Mouse (Mus musculus): ENCODE results near the gene Krt20. TPM values are rescaled to one million over a fixed set of nuclear protein-coding genes. Genes with fewer than 3 reads are reported as not detected.

The Krt20 gene
- polyA plus RNA-seq, 1 experiment from 2014 or later = 0.22 TPM

Other genes with a start within 250 kb of the Krt20 start
- gene Smarce1, start 207.1 kb downstream of the Krt20 start, polyA plus RNA-seq (2015; fragmentation: Nextera tagmentation; extraction: Ambion mirVana) = 344 and 354 TPM in 2 replicates
- gene Krt222, start 194.1 kb downstream of the Krt20 start, polyA plus RNA-seq (2015; fragmentation: Nextera tagmentation; extraction: Ambion mirVana) = 3.9 and 4.1 TPM in 2 replicates
- 0.09 TPM in 1 of 2 replicates, not detected in the other for gene Krt24, start 152.9 kb downstream of the Krt20 start, polyA plus RNA-seq (2015; fragmentation: Nextera tagmentation; extraction: Ambion mirVana)
- gene Krt25, start 115.2 kb downstream of the Krt20 start, polyA plus RNA-seq (2015; fragmentation: Nextera tagmentation; extraction: Ambion mirVana) = 0.19 and 0.35 TPM in 2 replicates
- 0.13 and 0.21 TPM in 2 replicates for gene Krt26, start 100.2 kb downstream of the Krt20 start, polyA plus RNA-seq (2015; fragmentation: Nextera tagmentation; extraction: Ambion mirVana)
- gene Krt27, start 87.0 kb downstream of the Krt20 start, polyA plus RNA-seq (2015; fragmentation: Nextera tagmentation; extraction: Ambion mirVana) = not detected in 2 replicates
- gene Krt28, start 63.2 kb downstream of the Krt20 start, polyA plus RNA-seq (2015; fragmentation: Nextera tagmentation; extraction: Ambion mirVana) = 0.43 and 0.47 TPM in 2 replicates
- gene Krt10, start 48.8 kb downstream of the Krt20 start, polyA plus RNA-seq (2015; fragmentation: Nextera tagmentation; extraction: Ambion mirVana) = 32.7 and 41.6 TPM in 2 replicates
- gene Krt12, start 15.9 kb downstream of the Krt20 start, polyA plus RNA-seq (2015; fragmentation: Nextera tagmentation; extraction: Ambion mirVana) = 0.13 TPM in 1 of 2 replicates, not detected in the other
- 0.10 and 0.17 TPM in 2 replicates for gene Krt23, start 55.0 kb upstream of the Krt20 start, polyA plus RNA-seq (2015; fragmentation: Nextera tagmentation; extraction: Ambion mirVana)
- gene Krt39, start 83.2 kb upstream of the Krt20 start, polyA plus RNA-seq (2015; fragmentation: Nextera tagmentation; extraction: Ambion mirVana) = not detected in 2 replicates
- not detected in 2 replicates for gene Krt40, start 105.0 kb upstream of the Krt20 start, polyA plus RNA-seq (2015; fragmentation: Nextera tagmentation; extraction: Ambion mirVana)
- gene Krtap3-3, start 112.7 kb upstream of the Krt20 start, polyA plus RNA-seq (2015; fragmentation: Nextera tagmentation; extraction: Ambion mirVana) = not detected in 2 replicates
- not detected in 2 replicates for gene Krtap3-2, start 118.7 kb upstream of the Krt20 start, polyA plus RNA-seq (2015; fragmentation: Nextera tagmentation; extraction: Ambion mirVana)
- gene Gm11939, start 121.3 kb upstream of the Krt20 start, polyA plus RNA-seq (2015; fragmentation: Nextera tagmentation; extraction: Ambion mirVana) = not detected in 2 replicates
- gene Krtap3-1, start 128.5 kb upstream of the Krt20 start, polyA plus RNA-seq (2015; fragmentation: Nextera tagmentation; extraction: Ambion mirVana) = not detected in 2 replicates
- gene Krtap1-5, start 142.9 kb upstream of the Krt20 start, polyA plus RNA-seq (2015; fragmentation: Nextera tagmentation; extraction: Ambion mirVana) = not detected in 2 replicates
- not detected in 2 replicates for gene Krtap1-4, start 145.5 kb upstream of the Krt20 start, polyA plus RNA-seq (2015; fragmentation: Nextera tagmentation; extraction: Ambion mirVana)
- not detected in 2 replicates for gene Krtap1-3, start 153.2 kb upstream of the Krt20 start, polyA plus RNA-seq (2015; fragmentation: Nextera tagmentation; extraction: Ambion mirVana)
- gene Krtap9-3, start 160.0 kb upstream of the Krt20 start, polyA plus RNA-seq (2015; fragmentation: Nextera tagmentation; extraction: Ambion mirVana) = not detected in 2 replicates
- not detected in 2 replicates for gene Gm11938, start 165.2 kb upstream of the Krt20 start, polyA plus RNA-seq (2015; fragmentation: Nextera tagmentation; extraction: Ambion mirVana)
- not detected in 2 replicates for gene Gm11937, start 172.0 kb upstream of the Krt20 start, polyA plus RNA-seq (2015; fragmentation: Nextera tagmentation; extraction: Ambion mirVana)
- not detected in 2 replicates for gene Krtap2-4, start 176.7 kb upstream of the Krt20 start, polyA plus RNA-seq (2015; fragmentation: Nextera tagmentation; extraction: Ambion mirVana)
- gene Gm11562, start 182.3 kb upstream of the Krt20 start, polyA plus RNA-seq (2015; fragmentation: Nextera tagmentation; extraction: Ambion mirVana) = not detected in 2 replicates
- gene Krtap4-1, start 190.1 kb upstream of the Krt20 start, polyA plus RNA-seq (2015; fragmentation: Nextera tagmentation; extraction: Ambion mirVana) = not detected in 2 replicates
- gene Krtap4-2, start 196.9 kb upstream of the Krt20 start, polyA plus RNA-seq (2015; fragmentation: Nextera tagmentation; extraction: Ambion mirVana) = not detected in 2 replicates
- not detected in 2 replicates for gene Krtap4-7, start 205.9 kb upstream of the Krt20 start, polyA plus RNA-seq (2015; fragmentation: Nextera tagmentation; extraction: Ambion mirVana)
- not detected in 2 replicates for gene Gm11555, start 212.1 kb upstream of the Krt20 start, polyA plus RNA-seq (2015; fragmentation: Nextera tagmentation; extraction: Ambion mirVana)
- not detected in 2 replicates for gene Gm11563, start 220.8 kb upstream of the Krt20 start, polyA plus RNA-seq (2015; fragmentation: Nextera tagmentation; extraction: Ambion mirVana)
- gene Krtap4-6, start 227.8 kb upstream of the Krt20 start, polyA plus RNA-seq (2015; fragmentation: Nextera tagmentation; extraction: Ambion mirVana) = not detected in 2 replicates